Mouse (Mus musculus): Measurements from ENCODE around the gene Akap6. TPM values are rescaled to one million over a fixed set of nuclear protein-coding genes. Genes with fewer than 3 reads are reported as not detected.

Gene Akap6
- polyA plus RNA-seq, 1 experiment from 2014 or later, result 0.02 TPM

- no peak for TF ChIP-seq EP300 (IDR thresholded peaks at IDR 0.05; ENCODE audit: low read depth)
- no peak for TF ChIP-seq CTCF (IDR thresholded peaks at IDR 0.05; ENCODE audit: low read depth)
- H3K9me3 ChIP-seq (ENCODE audit: low read length), result no peaks in the 10 kb centered on the region
- DNase-seq (no peak), ATAC-seq (no peak)
- no peak overlapping the region for H3K9ac ChIP-seq (replicated peaks)
- H3K27me3 ChIP-seq (ENCODE audit: insufficient read depth, low read length), result no peaks in the 10 kb centered on the region
- H3K4me1 ChIP-seq (ENCODE audit: insufficient read depth), result no peaks in the 10 kb centered on the region
- H3K4me3 ChIP-seq (ENCODE audit: low read depth, low read length), result no peak overlapping the region
- no peaks in the 10 kb centered on the region for H3K36me3 ChIP-seq (replicated peaks; ENCODE audit: insufficient read depth, low read length)
- H3K27ac ChIP-seq (ENCODE audit: low read depth), result no peak overlapping the region
- WGBS (ENCODE audit: insufficient replicate concordance), result 71% methylated on average over 5 of the region's 5 CpGs
- no peak overlapping the region for H3K4me2 ChIP-seq (ENCODE audit: low read depth, low read length)
These were observed 780 bp upstream of the Akap6 start for GRCm38 (mm10) chr12:52698276-52698930.

- no peaks in the 10 kb centered on the region for H3K36me3 ChIP-seq (replicated peaks; ENCODE audit: insufficient read depth, low read length)
- H3K27me3 ChIP-seq (ENCODE audit: insufficient read depth, low read length), result no peaks in the 10 kb centered on the region
- TF ChIP-seq EP300 (IDR thresholded peaks at IDR 0.05; ENCODE audit: low read depth), result no peak
- no peak for ATAC-seq
- H3K9ac ChIP-seq (replicated peaks), result no peak overlapping the region
- no peak overlapping the region for H3K4me2 ChIP-seq (ENCODE audit: low read depth, low read length)
- H3K27ac ChIP-seq (ENCODE audit: low read depth), result no peak overlapping the region
- H3K4me1 ChIP-seq (ENCODE audit: insufficient read depth), result no peaks in the 10 kb centered on the region
- no peaks in the 10 kb centered on the region for H3K9me3 ChIP-seq (ENCODE audit: low read length)
- no peak for DNase-seq
- no peak overlapping the region for H3K4me3 ChIP-seq (ENCODE audit: low read depth, low read length)
- WGBS (ENCODE audit: insufficient replicate concordance), result 67% methylated on average over 15 of the region's 15 CpGs
These were observed 946 bp downstream of the Akap6 start for GRCm38 (mm10) chr12:52699961-52700696.

GRCm38 (mm10) chr12:52700697-52701191 lies 1.6 kb downstream of the Akap6 start:
- Histone ChIP-seq H3K4me3 (ENCODE audit: low read depth, low read length) (no peak overlapping the region), H3K27ac (ENCODE audit: low read depth) (no peak overlapping the region), H3K36me3 (replicated peaks; ENCODE audit: insufficient read depth, low read length) (no peaks in the 10 kb centered on the region), H3K9me3 (ENCODE audit: low read length) (no peaks in the 10 kb centered on the region), H3K4me2 (ENCODE audit: low read depth, low read length) (peak overlapping the region; percentile 47), H3K9ac (replicated peaks) (no peak overlapping the region), H3K27me3 (ENCODE audit: insufficient read depth, low read length) (no peaks in the 10 kb centered on the region), H3K4me1 (ENCODE audit: insufficient read depth) (no peaks in the 10 kb centered on the region)
- WGBS (ENCODE audit: insufficient replicate concordance), result 50% methylated on average over 15 of the region's 15 CpGs
- ATAC-seq (no peak), DNase-seq (no peak)
- no peak for TF ChIP-seq CTCF (IDR thresholded peaks at IDR 0.05; ENCODE audit: low read depth)
- no peak for TF ChIP-seq EP300 (IDR thresholded peaks at IDR 0.05; ENCODE audit: low read depth)

GRCm38 (mm10) chr12:52701201-52701641 lies 2.0 kb downstream of the Akap6 start:
- H3K27ac ChIP-seq (ENCODE audit: low read depth), result no peak overlapping the region
- peak; percentile 33 for DNase-seq
- no peak overlapping the region for H3K4me3 ChIP-seq (ENCODE audit: low read depth, low read length)
- H3K9me3 ChIP-seq (ENCODE audit: low read length), result no peaks in the 10 kb centered on the region
- ATAC-seq, result peak; percentile 61
- no peaks in the 10 kb centered on the region for H3K4me1 ChIP-seq (ENCODE audit: insufficient read depth)
- 18% methylated on average over 9 of the region's 9 CpGs for WGBS (ENCODE audit: insufficient replicate concordance)
- H3K9ac ChIP-seq (replicated peaks), result no peak overlapping the region
- no peaks in the 10 kb centered on the region for H3K27me3 ChIP-seq (ENCODE audit: insufficient read depth, low read length)
- H3K4me2 ChIP-seq (ENCODE audit: low read depth, low read length), result peak overlapping the region; percentile 47
- no peaks in the 10 kb centered on the region for H3K36me3 ChIP-seq (replicated peaks; ENCODE audit: insufficient read depth, low read length)
- TF ChIP-seq CTCF (IDR thresholded peaks at IDR 0.05; ENCODE audit: low read depth) (no peak), EP300 (IDR thresholded peaks at IDR 0.05; ENCODE audit: low read depth) (no peak)

GRCm38 (mm10) chr12:52702368-52702967 lies 3.3 kb downstream of the Akap6 start:
- TF ChIP-seq EP300 (IDR thresholded peaks at IDR 0.05; ENCODE audit: low read depth) (no peak), CTCF (IDR thresholded peaks at IDR 0.05; ENCODE audit: low read depth) (no peak)
- no peaks in the 10 kb centered on the region for H3K36me3 ChIP-seq (replicated peaks; ENCODE audit: insufficient read depth, low read length)
- no peak overlapping the region for H3K9ac ChIP-seq (replicated peaks)
- ATAC-seq (no peak), DNase-seq (no peak)
- H3K27ac ChIP-seq (ENCODE audit: low read depth), result no peak overlapping the region
- no peaks in the 10 kb centered on the region for H3K27me3 ChIP-seq (ENCODE audit: insufficient read depth, low read length)
- H3K4me2 ChIP-seq (ENCODE audit: low read depth, low read length), result no peak overlapping the region
- no peaks in the 10 kb centered on the region for H3K9me3 ChIP-seq (ENCODE audit: low read length)
- no peaks in the 10 kb centered on the region for H3K4me1 ChIP-seq (ENCODE audit: insufficient read depth)
- 69% methylated on average over 12 of the region's 12 CpGs for WGBS (ENCODE audit: insufficient replicate concordance)
- H3K4me3 ChIP-seq (ENCODE audit: low read depth, low read length), result no peak overlapping the region

- WGBS (ENCODE audit: insufficient replicate concordance), result 62% methylated on average over 4 of the region's 4 CpGs
- ATAC-seq (no peak), DNase-seq (no peak)
- H3K9ac ChIP-seq (replicated peaks), result no peak overlapping the region
- no peak overlapping the region for H3K4me3 ChIP-seq (ENCODE audit: low read depth, low read length)
- H3K27me3 ChIP-seq (ENCODE audit: insufficient read depth, low read length), result no peaks in the 10 kb centered on the region
- no peaks in the 10 kb centered on the region for H3K9me3 ChIP-seq (ENCODE audit: low read length)
- no peak overlapping the region for H3K4me2 ChIP-seq (ENCODE audit: low read depth, low read length)
- TF ChIP-seq EP300 (IDR thresholded peaks at IDR 0.05; ENCODE audit: low read depth) (no peak), CTCF (IDR thresholded peaks at IDR 0.05; ENCODE audit: low read depth) (no peak)
- H3K27ac ChIP-seq (ENCODE audit: low read depth), result no peak overlapping the region
- H3K36me3 ChIP-seq (replicated peaks; ENCODE audit: insufficient read depth, low read length), result no peaks in the 10 kb centered on the region
- no peaks in the 10 kb centered on the region for H3K4me1 ChIP-seq (ENCODE audit: insufficient read depth)
These were observed 4.9 kb downstream of the Akap6 start for GRCm38 (mm10) chr12:52704081-52704480.
